ENCODE assay signal across 13 mouse cellular contexts in the genomic region with DNA sequence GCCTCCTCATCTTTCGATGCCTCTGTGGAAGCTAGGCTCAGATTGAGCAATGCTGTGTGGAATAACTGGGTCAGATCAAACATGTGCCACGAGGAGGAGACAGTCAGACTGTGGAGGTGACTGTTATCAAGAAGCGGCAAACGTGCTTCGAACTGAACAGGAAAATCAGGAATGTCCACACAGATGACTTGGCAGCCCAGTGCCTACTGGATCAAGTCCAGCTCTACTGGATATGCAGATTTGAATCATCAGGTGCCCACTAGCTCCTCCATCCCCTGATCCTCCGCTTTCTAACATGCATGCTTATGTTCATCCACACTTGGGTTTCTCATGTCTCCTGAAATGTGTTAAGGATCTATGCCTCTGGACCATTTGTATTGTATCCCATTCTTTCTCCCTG.
"Had no signal": no experiment of that assay in that cellular context is flagged by ENCODE, and none has a peak within 500 bp of the region (broad histone marks: within the 10 kb centered on the region; RNA-seq: fewer than 3 reads in every experiment).

No protein-coding gene starts in this region.

- DNase-seq: lung, adult 18-20 months; lung, embryonic 14.5 days; lung, postnatal 10 days; lung, postnatal 4 days; midbrain, embryonic 14.5 days; retina, postnatal 1 day; right cerebral cortex, adult 18-20 months; right cerebral cortex, postnatal 25 days; right cerebral cortex, postnatal 4 days; spleen, adult 18-20 months; thymus, adult 18-20 months; thymus, postnatal 14 days; thymus, postnatal 36 days had no signal
